In the genomic region with DNA sequence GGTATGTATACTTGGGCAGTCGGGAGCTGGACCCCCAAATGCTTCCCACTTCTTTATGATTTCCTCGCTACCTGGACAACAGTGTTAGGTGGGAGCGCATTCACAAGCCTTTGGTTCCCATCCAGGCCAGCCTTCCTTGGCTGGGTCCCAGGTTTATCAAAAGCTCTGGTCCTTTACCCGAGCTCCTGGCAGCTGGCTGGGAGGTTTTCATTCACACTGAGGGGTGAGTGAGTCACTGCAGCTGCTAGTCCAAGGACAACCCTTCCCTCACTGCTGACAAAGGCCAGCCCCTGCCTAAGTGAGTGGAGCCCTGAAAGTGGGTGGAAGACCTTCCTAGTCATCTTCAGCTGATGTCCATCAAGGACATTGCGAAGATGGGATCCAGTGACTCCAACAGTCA, we compare ENCODE assay signal across 14 mouse cellular contexts. TPM values are rescaled to one million over a fixed set of nuclear protein-coding genes. Genes with fewer than 3 reads are reported as not detected.
A peak's percentile ranks its signal among the peaks of the same experiment; 100 is the strongest.
DNase-seq lines count a peak whose midpoint lies in the region; ATAC-seq and TF ChIP-seq lines count a peak whose summit lies in the region.
"Had no signal": no experiment of that assay in that cellular context is flagged by ENCODE, and none has a peak within 500 bp of the region (broad histone marks: within the 10 kb centered on the region; RNA-seq: fewer than 3 reads in every experiment).

No protein-coding gene starts in this region.

- WGBS in heart, embryonic 10.5 days, result 67% methylated on average over 5 of the region's 5 CpGs
- WGBS in stomach, embryonic 16.5 days, result 51% methylated on average over 5 of the region's 5 CpGs
- 43% methylated on average over 5 of the region's 5 CpGs for WGBS in stomach, postnatal 0 days

- peak; percentile 52; the same call in 1 of the 2 replicates for ATAC-seq in stomach, embryonic 16.5 days (ENCODE audit: insufficient read depth, low FRiP score)
- ATAC-seq in stomach, postnatal 0 days (ENCODE audit: low FRiP score, low TSS enrichment), result no peak
- ATAC-seq: activated CD4-positive, CD25-positive, alpha-beta regulatory T cell, adult 4 months had no signal

- H3K27me3 ChIP-seq in heart, embryonic 10.5 days (ENCODE audit: insufficient read depth, poor library complexity, severe bottlenecking), result peaks cover 12% of the 10 kb centered on the region; the same call in 1 of the 2 replicates
- no peaks in the 10 kb centered on the region for H3K27me3 ChIP-seq in stomach, embryonic 16.5 days (ENCODE audit: control insufficient read depth, insufficient read depth, low read length)
- no peaks in the 10 kb centered on the region; the same call in 1 of the 2 replicates for H3K27me3 ChIP-seq in stomach, postnatal 0 days (ENCODE audit: control insufficient read depth, insufficient read depth, low read length)

- no peak overlapping the region for H3K4me3 ChIP-seq in heart, embryonic 10.5 days
- H3K4me3 ChIP-seq in stomach, embryonic 16.5 days (replicated peaks; ENCODE audit: low read length), result no peak overlapping the region
- H3K4me3 ChIP-seq in stomach, postnatal 0 days (ENCODE audit: low read depth, low read length), result no peak overlapping the region
- H3K4me3 ChIP-seq: midbrain, embryonic 10.5 days had no signal

- no peaks in the 10 kb centered on the region for H3K9me3 ChIP-seq in heart, embryonic 10.5 days
- H3K9me3 ChIP-seq in stomach, embryonic 16.5 days (replicated peaks; ENCODE audit: control insufficient read depth, low read length), result no peaks in the 10 kb centered on the region
- H3K9me3 ChIP-seq in stomach, postnatal 0 days (ENCODE audit: control insufficient read depth, low read length), result no peaks in the 10 kb centered on the region
- H3K9me3 ChIP-seq: midbrain, embryonic 10.5 days had no signal

- no peak overlapping the region for H3K4me2 ChIP-seq in stomach, embryonic 16.5 days (ENCODE audit: low read depth, low read length)
- H3K4me2 ChIP-seq in stomach, postnatal 0 days (replicated peaks; ENCODE audit: low read depth), result no peak overlapping the region
- H3K4me2 ChIP-seq: hindbrain, embryonic 14.5 days had no signal

- peak; percentile 12 for DNase-seq in heart, adult 18-20 months
- DNase-seq in heart, embryonic 10.5 days (ENCODE audit: low spot score), result no peak
- no peak for DNase-seq in stomach, postnatal 0 days (ENCODE audit: low spot score)
- peak; percentile 67 for DNase-seq in heart, postnatal 4 days
- no peak for DNase-seq in layer of hippocampus, postnatal 36 days
- no peak for DNase-seq in neural tube, embryonic 10.5 days (ENCODE audit: extremely low spot score, low spot score)
- DNase-seq in gastrocnemius, postnatal 10 days, result no peak
- DNase-seq: cerebellum, adult 9-11 months; kidney, postnatal 4 days; thymus, adult 2 months had no signal

- no peak for TF ChIP-seq EP300 in stomach, postnatal 0 days (optimal IDR thresholded peaks at IDR 0.05)

- peaks cover 5% of the 10 kb centered on the region; the same call in 1 of the 2 replicates for H3K4me1 ChIP-seq in heart, embryonic 10.5 days
- H3K4me1 ChIP-seq in stomach, embryonic 16.5 days (ENCODE audit: control insufficient read depth, insufficient read depth, low read length), result no peaks in the 10 kb centered on the region
- no peaks in the 10 kb centered on the region for H3K4me1 ChIP-seq in stomach, postnatal 0 days (replicated peaks; ENCODE audit: control insufficient read depth, insufficient read depth)
- H3K4me1 ChIP-seq: midbrain, embryonic 10.5 days had no signal

- 0 out of 2 replicates have a peak overlapping the region, but pooled peaks have one; percentile 26 for H3K9ac ChIP-seq in stomach, embryonic 16.5 days (ENCODE audit: low read length)
- H3K9ac ChIP-seq in stomach, postnatal 0 days (ENCODE audit: low read length), result no peak overlapping the region
- H3K9ac ChIP-seq: hindbrain, embryonic 14.5 days had no signal

- no peak overlapping the region for H3K27ac ChIP-seq in heart, embryonic 10.5 days
- no peak overlapping the region for H3K27ac ChIP-seq in stomach, embryonic 16.5 days (ENCODE audit: low read length)
- H3K27ac ChIP-seq in stomach, postnatal 0 days (replicated peaks), result no peak overlapping the region
- H3K27ac ChIP-seq: hindbrain, embryonic 14.5 days; midbrain, embryonic 10.5 days had no signal

- H3K36me3 ChIP-seq in heart, embryonic 10.5 days, result no peaks in the 10 kb centered on the region
- no peaks in the 10 kb centered on the region for H3K36me3 ChIP-seq in stomach, embryonic 16.5 days (ENCODE audit: control insufficient read depth, insufficient read depth, low read length)
- no peaks in the 10 kb centered on the region for H3K36me3 ChIP-seq in stomach, postnatal 0 days (ENCODE audit: control insufficient read depth, insufficient read depth, low read length)
- H3K36me3 ChIP-seq: midbrain, embryonic 10.5 days had no signal

- no peak for TF ChIP-seq CTCF in stomach, postnatal 0 days (IDR thresholded peaks at IDR 0.05; ENCODE audit: low read depth)

RNA-seq across cellular contexts. Expression of gene Crhr2, which starts 34.8 kb away (rescaled TPM):
- 10 to 100 TPM; 19.9 to 20.1 TPM for total RNA-seq in heart, adult 18-20 months (2021)
- polyA plus RNA-seq in heart, embryonic 10.5 days (2016; fragmentation: Nextera tagmentation; extraction: Ambion mirVana), result 2.4 and 5.0 TPM in 2 replicates
- 0.21 and 0.36 TPM in 2 replicates for polyA plus RNA-seq in stomach, embryonic 16.5 days (2015; fragmentation: Nextera tagmentation; extraction: Ambion mirVana)
- polyA plus RNA-seq in stomach, postnatal 0 days (2015; fragmentation: Nextera tagmentation; extraction: Ambion mirVana), result 0.12 and 0.23 TPM in 2 replicates
- total RNA-seq in heart, postnatal 4 days (2021), result 10 to 100 TPM; 11.4 to 12.0 TPM
- 1 to 10 TPM; 3.1 to 3.4 TPM for total RNA-seq in layer of hippocampus, postnatal 36 days (2021)
- 1 to 10 TPM; 3.4 to 4.8 TPM for total RNA-seq in gastrocnemius, postnatal 10 days (2021)
- polyA plus RNA-seq: activated CD4-positive, CD25-positive, alpha-beta regulatory T cell, adult 4 months had no signal

Comparison
In these comparisons a context has a peak if more than half of its experiments do, and no peak if none do; other contexts are left out.
1. DNase-seq: peak in heart, adult 18-20 months (2 of 2) and heart, postnatal 4 days (single experiment); none in heart, embryonic 10.5 days (single experiment), stomach, postnatal 0 days (single experiment), layer of hippocampus, postnatal 36 days (0 of 2), neural tube, embryonic 10.5 days (single experiment) and gastrocnemius, postnatal 10 days (single experiment).